Mouse (Mus musculus) heart, adult 2 months (tissue): Measurements from ENCODE around the gene Rarg.
A peak's percentile ranks its signal among the peaks of the same experiment; 100 is the strongest.

Experiments used
- CTCF ChIP-seq: fragments of 200-600 bp; IDR thresholded peaks from 2 replicates; pipeline ENCODE4 v1.8.1; 2022; ENCODE audit warnings: antibody characterized with exemption, mild to moderate bottlenecking, moderate library complexity
- EP300 ChIP-seq: fragments of 200-500 bp; IDR thresholded peaks from 2 replicates; pipeline ENCODE4 v1.6.1; 2011; ENCODE audit warnings: low read depth, low read length, control low read depth; ENCODE audit not compliant: insufficient read depth
- POLR2A ChIP-seq: fragments of 200-500 bp; IDR thresholded peaks from 2 replicates; pipeline ENCODE4 v1.6.1; 2011; ENCODE audit warnings: mild to moderate bottlenecking, low read depth, low read length, control low read depth; ENCODE audit not compliant: insufficient read depth

DNA sequence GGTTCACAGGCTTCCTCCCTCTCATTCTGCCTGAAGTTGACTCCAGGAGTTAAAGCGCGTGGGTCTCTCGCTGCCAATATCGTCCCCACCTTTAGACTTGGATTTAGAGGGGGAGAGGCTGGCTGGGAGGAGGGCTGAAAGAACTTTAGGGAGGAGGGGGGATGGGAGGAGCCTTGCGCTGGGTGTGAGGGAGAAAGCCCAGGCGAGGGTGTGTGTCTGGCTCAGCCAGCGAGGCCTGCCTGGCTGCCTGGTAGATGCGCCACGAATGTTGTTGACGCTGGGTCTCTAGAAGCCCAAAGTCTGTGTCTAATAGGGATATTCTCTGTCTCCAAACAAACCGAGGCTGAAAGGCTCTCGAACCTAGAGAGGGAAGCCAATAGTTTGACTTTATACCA is 756 bp upstream of the Rarg start:
- peak; percentile 64 for TF ChIP-seq POLR2A
- no peak for TF ChIP-seq CTCF
- TF ChIP-seq EP300 = no peak
